Mouse (Mus musculus) C2C12 (cell line): ENCODE results near the gene Paqr7. TPM values are rescaled to one million over a fixed set of nuclear protein-coding genes. Genes with fewer than 3 reads are reported as not detected.
A peak's percentile ranks its signal among the peaks of the same experiment; 100 is the strongest.

ENCODE experiments used
- H3K27me3 ChIP-seq: one replicate; pipeline ENCODE4 v1.6.1; 2011; ENCODE audit not compliant: control insufficient read depth, insufficient read depth, insufficient read length
- H3K36me3 ChIP-seq: one replicate; pipeline ENCODE4 v1.6.1; 2011; ENCODE audit not compliant: control insufficient read depth, insufficient read depth
- H3K4me3 ChIP-seq: one replicate; pipeline ENCODE4 v1.5.1; 2011; ENCODE audit warnings: mild to moderate bottlenecking, control low read depth; ENCODE audit not compliant: poor library complexity, insufficient read depth, severe bottlenecking
- H3K79me2 ChIP-seq: one replicate; pipeline ENCODE4 v1.6.1; 2011; ENCODE audit not compliant: control insufficient read depth, insufficient read depth
- H3K79me3 ChIP-seq: one replicate; pipeline ENCODE4 v1.6.1; 2011; ENCODE audit warnings: low read depth, control low read depth
- H3ac ChIP-seq: one replicate; pipeline ENCODE3; 2011; ENCODE audit warnings: low read depth; ENCODE audit not compliant: control insufficient read depth, insufficient read length
- CEBPB ChIP-seq: IDR thresholded peaks from one replicate; pipeline ENCODE4 v1.6.1; 2011; ENCODE audit warnings: low read depth, mild to moderate bottlenecking, control low read depth, moderate library complexity
- CTCF ChIP-seq: IDR thresholded peaks from one replicate; pipeline ENCODE4 v1.5.1; 2011; ENCODE audit not compliant: control insufficient read depth, insufficient read depth, insufficient read length
- FOSL1 ChIP-seq: IDR thresholded peaks from one replicate; pipeline ENCODE4 v1.8.0; 2011; ENCODE audit warnings: mild to moderate bottlenecking, low read length; ENCODE audit not compliant: poor library complexity, insufficient read depth, severe bottlenecking
- MAX ChIP-seq: IDR thresholded peaks from one replicate; pipeline ENCODE4 v1.6.1; 2011; ENCODE audit warnings: mild to moderate bottlenecking, control low read depth
- MYOD1 ChIP-seq: IDR thresholded peaks from one replicate; pipeline ENCODE4 v1.6.1; 2011; ENCODE audit warnings: low read depth; ENCODE audit not compliant: control insufficient read depth, insufficient read length
- MYOG ChIP-seq: IDR thresholded peaks from one replicate; pipeline ENCODE4 v1.6.1; 2011; ENCODE audit not compliant: control insufficient read depth, insufficient read length; ENCODE audit errors: extremely low read depth
- USF1 ChIP-seq: IDR thresholded peaks from one replicate; pipeline ENCODE4 v1.6.1; 2011; ENCODE audit warnings: low read depth, mild to moderate bottlenecking, control low read depth, moderate library complexity
- polyA plus RNA-seq: library from polyadenylated mRNA; unstranded; fragments of >200 nt; fragmentation: generic; extraction: Trizol; gene quantifications from one replicate; pipeline ENCODE4 v1.2.1, GENCODE M21; 2012; ENCODE audit warnings: missing spikeins

The Paqr7 gene
- polyA plus RNA-seq, 1 experiment: 5.1 TPM

DNA sequence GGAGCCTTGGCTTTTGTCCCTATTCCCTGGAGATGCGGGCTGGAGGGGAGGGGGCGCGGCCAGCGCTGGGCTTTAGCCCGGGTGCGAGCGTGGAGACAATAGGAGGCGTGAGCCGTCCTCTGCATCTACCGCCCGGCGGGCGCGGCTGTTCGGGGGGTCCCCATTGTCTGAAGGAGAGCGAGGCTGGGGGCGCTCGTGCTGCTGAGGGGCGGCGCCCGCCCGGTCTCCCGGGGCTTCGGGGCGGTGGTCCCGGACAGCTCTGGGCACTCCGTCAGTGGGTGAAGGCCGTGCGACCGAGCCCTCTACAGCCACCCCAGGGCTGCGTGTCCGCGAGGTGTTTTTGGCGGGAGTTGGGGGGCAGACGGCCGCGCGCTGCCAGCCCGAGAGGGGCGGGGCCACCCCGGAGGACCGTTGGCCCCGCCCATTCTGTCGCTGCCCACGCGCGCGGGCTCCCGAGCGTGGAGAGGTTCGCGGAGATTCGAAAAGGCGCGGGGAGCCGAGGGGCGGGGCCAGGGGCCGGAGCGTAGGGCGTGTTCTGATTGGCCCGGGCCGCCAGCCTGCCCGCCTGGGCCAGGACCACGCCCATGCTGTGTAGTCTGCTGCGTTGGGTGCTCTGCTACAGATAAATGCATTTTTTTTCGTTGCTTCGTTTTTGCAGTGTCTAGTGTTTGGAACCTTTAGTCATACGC lies 27.8 kb upstream of the Paqr7 start:
- peak overlapping the region; percentile 54 for H3ac ChIP-seq
- TF ChIP-seq CTCF (no peak), CEBPB (no peak), MYOD1 (no peak), MAX (peak; percentile 63)
- H3K36me3 ChIP-seq: peaks cover 24% of the 10 kb centered on the region
- peak overlapping the region; percentile 89 for H3K4me3 ChIP-seq
- peaks cover 15% of the 10 kb centered on the region for H3K79me3 ChIP-seq
- H3K79me2 ChIP-seq: peaks cover 27% of the 10 kb centered on the region
- no peaks in the 10 kb centered on the region for H3K27me3 ChIP-seq

DNA sequence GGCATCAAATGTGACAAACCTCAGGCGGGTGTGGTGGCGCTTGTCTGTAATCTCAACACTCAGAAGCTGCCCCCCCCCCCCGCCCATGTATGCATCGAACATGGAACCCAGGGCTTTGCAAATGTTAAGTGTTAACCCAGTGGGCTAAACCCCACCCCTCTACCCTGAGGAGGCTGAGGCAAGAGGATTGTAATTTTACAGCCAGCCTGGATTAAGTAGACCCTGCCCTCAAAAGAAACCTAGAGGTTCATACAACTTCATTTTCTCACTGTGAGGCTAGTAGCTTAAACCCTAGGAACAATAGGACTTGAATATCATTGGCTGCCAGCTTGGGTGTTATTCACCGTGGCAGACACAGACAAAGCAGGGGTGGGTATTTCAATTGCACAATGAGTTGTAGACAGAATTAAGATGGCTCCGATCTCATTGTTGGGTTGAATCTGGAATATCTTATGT lies 27.1 kb upstream of the Paqr7 start:
- H3ac ChIP-seq: peak overlapping the region; percentile 27
- peaks cover 31% of the 10 kb centered on the region for H3K36me3 ChIP-seq
- peaks cover 15% of the 10 kb centered on the region for H3K79me3 ChIP-seq
- peak overlapping the region; percentile 89 for H3K4me3 ChIP-seq
- H3K79me2 ChIP-seq: peaks cover 27% of the 10 kb centered on the region
- no peaks in the 10 kb centered on the region for H3K27me3 ChIP-seq
- peak; percentile 68 for TF ChIP-seq CEBPB
- no peak for TF ChIP-seq MAX

GRCm38 (mm10) chr4:134469985-134470384 lies 26.5 kb upstream of the Paqr7 start:
- H3K79me2 ChIP-seq: peaks cover 27% of the 10 kb centered on the region
- no peak for TF ChIP-seq USF1
- TF ChIP-seq FOSL1: no peak
- no peaks in the 10 kb centered on the region for H3K27me3 ChIP-seq
- peaks cover 15% of the 10 kb centered on the region for H3K79me3 ChIP-seq
- peak overlapping the region; percentile 18 for H3ac ChIP-seq
- H3K36me3 ChIP-seq: peaks cover 36% of the 10 kb centered on the region
- H3K4me3 ChIP-seq: peak overlapping the region; percentile 89

- Histone ChIP-seq H3K4me3 (no peak overlapping the region), H3K27me3 (no peaks in the 10 kb centered on the region), H3K79me2 (peaks cover 27% of the 10 kb centered on the region), H3K36me3 (peaks cover 37% of the 10 kb centered on the region), H3K79me3 (peaks cover 15% of the 10 kb centered on the region), H3ac (no peak overlapping the region)
- TF ChIP-seq USF1 (no peak), CEBPB (no peak)
Observed at GRCm38 (mm10) chr4:134471469-134471868, 25.0 kb upstream of the Paqr7 start.

GRCm38 (mm10) chr4:134473764-134474163 lies 22.7 kb upstream of the Paqr7 start:
- TF ChIP-seq CEBPB: no peak
- no peak for TF ChIP-seq MYOG
- no peak for TF ChIP-seq MAX
- no peak for TF ChIP-seq CTCF
- TF ChIP-seq FOSL1: no peak
- no peak for TF ChIP-seq USF1
- no peak for TF ChIP-seq MYOD1

GRCm38 (mm10) chr4:134474240-134474639 lies 22.3 kb upstream of the Paqr7 start:
- Histone ChIP-seq H3K79me2 (peaks cover 22% of the 10 kb centered on the region), H3ac (no peak overlapping the region), H3K4me3 (no peak overlapping the region), H3K79me3 (peaks cover 13% of the 10 kb centered on the region), H3K27me3 (no peaks in the 10 kb centered on the region), H3K36me3 (peaks cover 37% of the 10 kb centered on the region)
- TF ChIP-seq USF1: no peak
- TF ChIP-seq FOSL1: no peak
- no peak for TF ChIP-seq CTCF
- no peak for TF ChIP-seq CEBPB
- no peak for TF ChIP-seq MYOD1
- no peak for TF ChIP-seq MYOG
- no peak for TF ChIP-seq MAX

More at GRCm38 (mm10) chr4:134473764-134474163, 22.7 kb upstream of the Paqr7 start:
- no peak overlapping the region for H3ac ChIP-seq
- H3K79me2 ChIP-seq: peaks cover 27% of the 10 kb centered on the region
- H3K79me3 ChIP-seq: peaks cover 15% of the 10 kb centered on the region
- peaks cover 37% of the 10 kb centered on the region for H3K36me3 ChIP-seq
- H3K27me3 ChIP-seq: no peaks in the 10 kb centered on the region
- H3K4me3 ChIP-seq: no peak overlapping the region
